In genomic region chr5:146882261-146882660, GRCm38 (mm10) we compare ENCODE assay signal across 12 mouse cellular contexts. TPM values are rescaled to one million over a fixed set of nuclear protein-coding genes. Genes with fewer than 3 reads are reported as not detected.
"Had no signal": no experiment of that assay in that cellular context is flagged by ENCODE, and none has a peak within 500 bp of the region (broad histone marks: within the 10 kb centered on the region; RNA-seq: fewer than 3 reads in every experiment).

No protein-coding gene starts in this region.

- ATAC-seq: intestine, postnatal 0 days; midbrain, embryonic 15.5 days had no signal

- DNase-seq: kidney, adult 2 months; kidney, postnatal 25 days; layer of hippocampus, adult 9-11 months; lung, adult 18-20 months; lung, postnatal 14 days; retina, postnatal 1 day; right cerebral cortex, postnatal 25 days; thymus, adult 18-20 months; thymus, postnatal 36 days had no signal

RNA-seq across cellular contexts. Expression of gene Rasl11a, which starts 37.4 kb away (rescaled TPM):
- total RNA-seq: liver, adult 2 months had no signal
